Mouse (Mus musculus) cerebellum, adult 2 months (tissue): Measurements from ENCODE around the gene Baz1b. TPM values are rescaled to one million over a fixed set of nuclear protein-coding genes. Genes with fewer than 3 reads are reported as not detected.

ENCODE experiments used
- DNase-seq, 2 experiments: peaks; one replicate each; pipeline ENCODE4 v3.0.0; 2021
- H3K27ac ChIP-seq: fragments of 200-500 bp; 2 replicates; pipeline ENCODE4 v1.5.1; 2012; ENCODE audit warnings: low read length, control low read depth, inconsistent platforms; ENCODE audit not compliant: insufficient read depth
- H3K27me3 ChIP-seq: fragments of 200-500 bp; 2 replicates; pipeline ENCODE4 v1.6.1; 2012; ENCODE audit warnings: inconsistent platforms, mild to moderate bottlenecking, low read length, moderate library complexity; ENCODE audit not compliant: control insufficient read depth, insufficient read depth
- H3K4me1 ChIP-seq: fragments of 200-500 bp; 2 replicates; pipeline ENCODE4 v1.6.1; 2011; ENCODE audit warnings: low read length; ENCODE audit not compliant: control insufficient read depth, insufficient read depth
- H3K4me3 ChIP-seq: fragments of 200-500 bp; replicated peaks from 2 replicates; pipeline ENCODE3; 2011; ENCODE audit warnings: mild to moderate bottlenecking, low read depth, low read length, control low read depth; ENCODE audit not compliant: insufficient read depth
- CTCF ChIP-seq: fragments of 200-500 bp; IDR thresholded peaks from 2 replicates; pipeline ENCODE4 v1.5.1; 2011; ENCODE audit warnings: low read depth, mild to moderate bottlenecking, control low read depth, low read length, moderate library complexity, borderline replicate concordance; ENCODE audit not compliant: insufficient read depth
- POLR2A ChIP-seq: fragments of 200-500 bp; IDR thresholded peaks from 2 replicates; pipeline ENCODE4 v1.6.1; 2011; ENCODE audit warnings: low read length, control low read depth, borderline replicate concordance; ENCODE audit not compliant: insufficient read depth
- WGBS: fragments of 180-500 bp; shearing (Covaris S2); methylation state at CpG from one replicate; pipeline ENCODE4 v1.1.7; 2018; 5-methylcytosine and 5-hydroxymethylcytosine counted together
- polyA plus RNA-seq: library from polyadenylated mRNA; depleted of rRNA; stranded (reverse); fragments of >200 nt; gene quantifications from 2 replicates; pipeline ENCODE4 v1.2.3, GENCODE M21; 2012

Baz1b gene
- polyA plus RNA-seq, 1 experiment, result 75.3 TPM

GRCm38 (mm10) chr5:135188214-135188554 is 1.1 kb downstream of the Baz1b start:
- 0% methylated on average over 8 of the region's 8 CpGs for WGBS
- DNase-seq, result no peak
- TF ChIP-seq POLR2A, result no peak
- no peak for TF ChIP-seq CTCF
- no peaks in the 10 kb centered on the region for H3K27me3 ChIP-seq
- peaks cover 16% of the 10 kb centered on the region for H3K4me1 ChIP-seq
- H3K4me3 ChIP-seq, result peak overlapping the region; percentile 55
- H3K27ac ChIP-seq, result 0 out of 2 replicates have a peak overlapping the region, but pooled peaks have one; percentile 86

GRCm38 (mm10) chr5:135189281-135190022 is 2.4 kb downstream of the Baz1b start:
- H3K27me3 ChIP-seq, result no peaks in the 10 kb centered on the region
- H3K4me3 ChIP-seq, result no peak overlapping the region
- no peak overlapping the region for H3K27ac ChIP-seq
- TF ChIP-seq POLR2A (no peak), CTCF (no peak)
- DNase-seq, result no peak
- peaks cover 13% of the 10 kb centered on the region for H3K4me1 ChIP-seq
- WGBS, result 14% methylated on average over 2 of the region's 2 CpGs

- Histone ChIP-seq H3K27ac (no peak overlapping the region), H3K27me3 (no peaks in the 10 kb centered on the region), H3K4me1 (peaks cover 13% of the 10 kb centered on the region), H3K4me3 (peak overlapping the region; percentile 27)
- WGBS, result 32% methylated on average over 2 of the region's 2 CpGs
- TF ChIP-seq POLR2A, result no peak
- peak; percentile 67; the same call in 1 of the 2 replicates for TF ChIP-seq CTCF
- peak; percentile 69 to 70 for DNase-seq
These were observed 4.6 kb downstream of the Baz1b start for GRCm38 (mm10) chr5:135191620-135192019.

- TF ChIP-seq POLR2A, result no peak
- TF ChIP-seq CTCF, result no peak
- no peak for DNase-seq
- 90% methylated on average over 1 of the region's 1 CpGs for WGBS
- Histone ChIP-seq H3K27me3 (no peaks in the 10 kb centered on the region), H3K4me3 (no peak overlapping the region), H3K4me1 (peaks cover 13% of the 10 kb centered on the region), H3K27ac (no peak overlapping the region)
These were observed 5.4 kb downstream of the Baz1b start for GRCm38 (mm10) chr5:135192431-135192830.

- Histone ChIP-seq H3K4me3 (no peak overlapping the region), H3K27ac (no peak overlapping the region), H3K27me3 (no peaks in the 10 kb centered on the region), H3K4me1 (peaks cover 7% of the 10 kb centered on the region; the same call in 1 of the 2 replicates)
- WGBS, result 62% methylated on average over 6 of the region's 6 CpGs
- DNase-seq, result no peak
- no peak for TF ChIP-seq CTCF
- TF ChIP-seq POLR2A, result no peak
These were observed 9.3 kb downstream of the Baz1b start for GRCm38 (mm10) chr5:135196367-135196766.

GRCm38 (mm10) chr5:135202763-135203162 is 15.7 kb downstream of the Baz1b start:
- no peak for DNase-seq
- Histone ChIP-seq H3K4me3 (no peak overlapping the region), H3K27me3 (no peaks in the 10 kb centered on the region), H3K27ac (no peak overlapping the region), H3K4me1 (no peaks in the 10 kb centered on the region)
- 81% methylated on average over 3 of the region's 3 CpGs for WGBS
- TF ChIP-seq POLR2A (no peak), CTCF (no peak)

- WGBS, result 96% methylated on average over 1 of the region's 1 CpGs
- Histone ChIP-seq H3K4me1 (no peaks in the 10 kb centered on the region), H3K4me3 (no peak overlapping the region), H3K27ac (no peak overlapping the region), H3K27me3 (no peaks in the 10 kb centered on the region)
- no peak for DNase-seq
- TF ChIP-seq POLR2A (no peak), CTCF (no peak)
These were observed 21.1 kb downstream of the Baz1b start for GRCm38 (mm10) chr5:135208197-135208596.

GRCm38 (mm10) chr5:135216871-135217270 is 29.8 kb downstream of the Baz1b start:
- WGBS, result 56% methylated on average over 6 of the region's 6 CpGs
- Histone ChIP-seq H3K4me3 (no peak overlapping the region), H3K27ac (no peak overlapping the region), H3K4me1 (no peaks in the 10 kb centered on the region), H3K27me3 (no peaks in the 10 kb centered on the region)
- peak; percentile 43 to 47 for DNase-seq
- TF ChIP-seq CTCF (no peak), POLR2A (no peak)
